Mouse (Mus musculus) myocyte (in vitro differentiated cells): Measurements from ENCODE around the gene Rnf38. TPM values are rescaled to one million over a fixed set of nuclear protein-coding genes. Genes with fewer than 3 reads are reported as not detected.

Experiments
- H3K27me3 ChIP-seq: one replicate; pipeline ENCODE4 v1.6.1; 2011; ENCODE audit not compliant: control insufficient read depth, insufficient read depth, insufficient read length
- H3K36me3 ChIP-seq: one replicate; pipeline ENCODE4 v1.6.1; 2011; ENCODE audit not compliant: control insufficient read depth, insufficient read depth
- H3K4me2 ChIP-seq: one replicate; pipeline ENCODE4 v1.6.1; 2011; ENCODE audit warnings: low read depth, control low read depth
- H3K4me3 ChIP-seq: one replicate; pipeline ENCODE4 v1.5.1; 2011; ENCODE audit warnings: mild to moderate bottlenecking, control low read depth, moderate library complexity
- H3K79me2 ChIP-seq: one replicate; pipeline ENCODE4 v1.6.1; 2011; ENCODE audit not compliant: control insufficient read depth, insufficient read depth
- H3ac ChIP-seq: one replicate; pipeline ENCODE4 v1.6.1; 2011; ENCODE audit not compliant: control insufficient read depth, insufficient read length
- CEBPB ChIP-seq: IDR thresholded peaks from 2 replicates; pipeline ENCODE4 v1.6.1; 2011; ENCODE audit warnings: mild to moderate bottlenecking, moderate library complexity; ENCODE audit not compliant: poor library complexity, insufficient read depth, severe bottlenecking
- E2F4 ChIP-seq: IDR thresholded peaks from one replicate; pipeline ENCODE4 v1.6.1; 2011; ENCODE audit warnings: mild to moderate bottlenecking, control low read depth, moderate library complexity; ENCODE audit not compliant: insufficient read depth
- MAX ChIP-seq: IDR thresholded peaks from one replicate; pipeline ENCODE4 v1.6.1; 2011; ENCODE audit warnings: low read depth, mild to moderate bottlenecking, control low read depth
- MYOD1 ChIP-seq, 3 experiments: IDR thresholded peaks; one replicate each; pipeline ENCODE4 v1.6.1; 2011; ENCODE audit warnings: control low read depth in 2 of 3, low read depth in 2 of 3, mild to moderate bottlenecking in 2 of 3, moderate library complexity in 1 of 3; ENCODE audit not compliant: insufficient read length in 2 of 3, control insufficient read depth in 1 of 3
- MYOG ChIP-seq, 3 experiments: IDR thresholded peaks; one replicate each; pipeline ENCODE4 v1.6.1; 2011; ENCODE audit warnings: control low read depth in 2 of 3, low read depth in 2 of 3, mild to moderate bottlenecking in 2 of 3; ENCODE audit not compliant: insufficient read length in 2 of 3, control insufficient read depth in 1 of 3, insufficient read depth in 1 of 3
- POLR2A ChIP-seq: IDR thresholded peaks from one replicate; pipeline ENCODE4 v1.6.1; 2011; ENCODE audit warnings: low read depth, mild to moderate bottlenecking, control low read depth, moderate library complexity; ENCODE audit not compliant: insufficient read length
- POLR2AphosphoS2 ChIP-seq: IDR thresholded peaks from one replicate; pipeline ENCODE4 v1.6.1; 2011; ENCODE audit warnings: low read depth, control low read depth; ENCODE audit not compliant: insufficient read length
- REST ChIP-seq: IDR thresholded peaks from one replicate; pipeline ENCODE4 v1.6.1; 2011; ENCODE audit warnings: mild to moderate bottlenecking, control low read depth, moderate library complexity; ENCODE audit not compliant: insufficient read depth, insufficient read length
- SRF ChIP-seq: IDR thresholded peaks from one replicate; pipeline ENCODE4 v1.6.1; 2011; ENCODE audit warnings: low read depth; ENCODE audit not compliant: control insufficient read depth, insufficient read length
- TCF12 ChIP-seq: IDR thresholded peaks from one replicate; pipeline ENCODE4 v1.6.1; 2011; ENCODE audit warnings: mild to moderate bottlenecking, control low read depth; ENCODE audit not compliant: poor library complexity, insufficient read depth, severe bottlenecking
- TCF3 ChIP-seq: IDR thresholded peaks from one replicate; pipeline ENCODE4 v1.6.1; 2011; ENCODE audit warnings: low read depth, control low read depth; ENCODE audit not compliant: insufficient read length
- USF1 ChIP-seq: IDR thresholded peaks from one replicate; pipeline ENCODE4 v1.6.1; 2011; ENCODE audit warnings: low read depth, mild to moderate bottlenecking, control low read depth, moderate library complexity
- polyA plus RNA-seq: library from polyadenylated mRNA; unstranded; fragments of >200 nt; fragmentation: generic; extraction: Trizol; gene quantifications from one replicate; pipeline ENCODE4 v1.2.1, GENCODE M21; 2012; ENCODE audit warnings: missing spikeins

The Rnf38 gene
- polyA plus RNA-seq, 1 experiment: 12.6 TPM

DNA sequence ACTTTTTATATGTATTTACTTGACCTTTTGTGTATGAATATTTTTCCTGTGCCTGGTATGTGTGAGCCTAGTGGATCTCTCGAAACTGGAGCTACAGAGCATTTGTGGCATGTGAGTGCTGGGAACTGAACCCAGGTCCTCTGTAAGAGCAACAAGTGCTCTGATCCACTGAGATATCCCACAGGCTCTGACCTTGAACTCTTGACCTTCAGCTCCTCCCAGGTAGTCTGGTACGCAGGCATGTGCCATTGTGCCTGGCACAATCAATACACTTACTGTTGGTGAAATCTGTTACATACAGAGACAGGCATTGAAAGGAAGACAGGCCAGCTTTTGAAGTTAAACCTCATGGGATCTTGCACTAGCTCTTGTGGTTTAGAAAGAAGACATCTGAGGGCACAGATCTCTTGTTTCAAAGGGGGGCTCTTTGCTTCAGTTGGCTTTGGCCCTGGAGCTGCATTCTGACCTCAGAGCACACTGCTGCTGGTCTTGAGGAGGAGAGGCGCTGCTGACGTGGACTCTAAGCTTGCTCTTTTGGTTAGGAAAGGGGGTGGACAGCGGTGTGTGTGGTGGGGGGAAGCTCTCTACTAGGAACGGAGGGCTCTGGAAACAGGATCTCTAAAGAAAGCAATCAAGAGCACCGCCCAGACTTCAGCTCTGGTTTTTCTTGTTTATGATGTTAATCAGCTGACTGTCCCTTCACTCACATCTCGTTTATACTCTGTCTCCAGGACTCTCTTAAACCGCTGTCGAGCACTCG is 135.8 kb downstream of the Rnf38 start:
- Histone ChIP-seq H3K4me3 (no peak overlapping the region), H3ac (no peak overlapping the region), H3K79me2 (no peaks in the 10 kb centered on the region), H3K4me2 (no peak overlapping the region), H3K36me3 (no peaks in the 10 kb centered on the region), H3K27me3 (no peaks in the 10 kb centered on the region)
- TF ChIP-seq USF1 (no peak), TCF12 (no peak), MAX (no peak), POLR2A (no peak), MYOD1 (IDR thresholded peaks at IDR 0.05; ENCODE audit: control insufficient read depth in 1 of 3, insufficient read length in 2 of 3, low read depth in 2 of 3) (no peak), E2F4 (no peak), TCF3 (no peak), REST (no peak), CEBPB (no peak), POLR2AphosphoS2 (no peak), SRF (no peak), MYOG (IDR thresholded peaks at IDR 0.05; ENCODE audit: control insufficient read depth in 1 of 3, insufficient read depth in 1 of 3, insufficient read length in 2 of 3, low read depth in 2 of 3) (no peak)

DNA sequence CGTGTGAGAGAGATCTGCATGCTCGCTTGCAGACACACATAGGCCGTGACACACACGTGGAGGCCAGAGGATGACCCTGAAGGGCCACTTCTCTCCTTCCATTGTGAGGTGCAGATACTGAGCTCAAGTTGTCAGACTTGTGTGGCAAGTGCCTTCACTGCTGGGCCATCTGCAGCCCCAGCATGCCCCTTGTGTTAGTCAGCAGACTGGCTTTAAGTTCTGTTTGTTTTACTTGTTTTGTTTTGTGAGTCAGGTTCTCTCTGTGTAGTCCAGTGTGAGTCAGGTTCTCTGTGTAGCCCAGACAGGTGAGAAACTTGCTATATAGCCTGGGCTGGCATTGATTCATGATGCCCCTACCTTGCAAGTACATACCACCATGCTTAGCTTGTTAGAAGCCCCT is 139.1 kb downstream of the Rnf38 start:
- no peaks in the 10 kb centered on the region for H3K27me3 ChIP-seq
- TF ChIP-seq POLR2AphosphoS2 (no peak), MYOG (IDR thresholded peaks at IDR 0.05; ENCODE audit: control insufficient read depth in 1 of 3, insufficient read depth in 1 of 3, insufficient read length in 2 of 3, low read depth in 2 of 3) (no peak), CEBPB (no peak), POLR2A (no peak), TCF12 (no peak), REST (no peak), USF1 (no peak), SRF (no peak), MYOD1 (IDR thresholded peaks at IDR 0.05; ENCODE audit: control insufficient read depth in 1 of 3, insufficient read length in 2 of 3, low read depth in 2 of 3) (no peak), MAX (no peak)
- H3K79me2 ChIP-seq: no peaks in the 10 kb centered on the region
- H3K4me3 ChIP-seq: no peak overlapping the region
- H3K36me3 ChIP-seq: no peaks in the 10 kb centered on the region
- no peak overlapping the region for H3ac ChIP-seq
- H3K4me2 ChIP-seq: no peak overlapping the region

DNA sequence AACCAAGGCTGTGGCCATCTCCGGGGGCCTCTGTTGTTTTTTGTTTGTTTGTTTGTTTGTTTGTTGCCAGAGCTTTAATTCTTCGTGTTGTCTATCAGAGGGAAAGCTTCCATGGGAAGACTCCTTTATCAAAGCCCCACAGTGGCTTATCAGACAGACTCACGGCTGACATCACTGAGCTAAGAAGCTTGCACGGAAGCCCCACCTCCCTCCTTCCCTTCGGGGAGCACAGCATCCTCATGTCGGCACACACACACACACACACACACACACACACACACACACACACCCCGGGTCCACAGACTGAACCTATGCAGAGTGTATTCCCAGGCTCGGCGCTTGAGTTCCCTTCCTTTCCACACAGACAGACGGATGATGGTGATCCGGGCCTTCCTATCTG is 141.2 kb downstream of the Rnf38 start:
- Histone ChIP-seq H3K36me3 (no peaks in the 10 kb centered on the region), H3K27me3 (no peaks in the 10 kb centered on the region), H3K4me2 (no peak overlapping the region), H3K4me3 (no peak overlapping the region), H3K79me2 (no peaks in the 10 kb centered on the region), H3ac (no peak overlapping the region)
- no peak for TF ChIP-seq E2F4
- TF ChIP-seq REST: no peak
- TF ChIP-seq TCF12: no peak
- no peak for TF ChIP-seq MAX
- no peak for TF ChIP-seq MYOG (IDR thresholded peaks at IDR 0.05; ENCODE audit: control insufficient read depth in 1 of 3, insufficient read depth in 1 of 3, insufficient read length in 2 of 3, low read depth in 2 of 3)
- no peak for TF ChIP-seq TCF3
- TF ChIP-seq SRF: no peak
- no peak for TF ChIP-seq POLR2AphosphoS2
- no peak for TF ChIP-seq POLR2A
- no peak for TF ChIP-seq MYOD1 (IDR thresholded peaks at IDR 0.05; ENCODE audit: control insufficient read depth in 1 of 3, insufficient read length in 2 of 3, low read depth in 2 of 3)
- TF ChIP-seq USF1: no peak
- TF ChIP-seq CEBPB: no peak

DNA sequence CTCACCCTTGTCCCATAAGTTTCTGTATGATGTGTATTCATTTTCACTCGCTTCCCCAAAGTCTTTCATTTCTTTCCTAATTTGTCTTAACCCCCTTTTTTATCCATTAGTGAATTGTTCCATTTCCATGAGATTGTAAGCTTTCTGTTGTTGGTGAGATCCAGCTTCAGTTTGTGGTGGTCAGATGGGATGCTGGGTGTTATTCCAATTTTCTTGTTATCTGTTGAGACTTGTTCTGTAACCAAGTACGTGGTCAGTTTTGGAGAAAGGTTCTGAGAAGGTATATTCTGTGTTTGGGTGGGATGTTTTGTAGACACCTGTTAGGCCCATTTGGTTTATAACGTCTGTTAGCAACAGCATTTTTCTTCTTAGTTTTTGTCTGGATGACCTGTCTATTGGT is 148.0 kb downstream of the Rnf38 start:
- TF ChIP-seq E2F4 (no peak), MAX (no peak), SRF (no peak), CEBPB (no peak), MYOD1 (IDR thresholded peaks at IDR 0.05; ENCODE audit: control insufficient read depth in 1 of 3, insufficient read length in 2 of 3, low read depth in 2 of 3) (no peak), TCF12 (no peak), REST (no peak), POLR2AphosphoS2 (no peak), POLR2A (no peak), MYOG (IDR thresholded peaks at IDR 0.05; ENCODE audit: control insufficient read depth in 1 of 3, insufficient read depth in 1 of 3, insufficient read length in 2 of 3, low read depth in 2 of 3) (no peak), USF1 (no peak), TCF3 (no peak)
- Histone ChIP-seq H3K27me3 (no peaks in the 10 kb centered on the region), H3K4me3 (no peak overlapping the region), H3ac (no peak overlapping the region), H3K4me2 (no peak overlapping the region), H3K36me3 (no peaks in the 10 kb centered on the region), H3K79me2 (no peaks in the 10 kb centered on the region)
